Mouse (Mus musculus): ENCODE measurements around the gene Mrpl50.
"Not testable (repeated sequence)": the region's sequence is repeated elsewhere in the genome, so short reads cannot be mapped to it uniquely, and the experiment has no call there.

Mrpl50 gene

GRCm38 (mm10) chr4:49520572-49521340 lies at the start of gene Mrpl50, which contains the start of gene Zfp189:
Gene Mrpl50, minus strand, starts transcription at chr4:49521093.
Gene Zfp189, plus strand, starts transcription at chr4:49521176.
- peak; percentile 95 for ATAC-seq (ENCODE audit: low TSS enrichment)

- peak; percentile 100 for ATAC-seq (ENCODE audit: low TSS enrichment)
Observed at GRCm38 (mm10) chr4:49567613-49568012, 46.7 kb upstream of the Mrpl50 start.

DNA sequence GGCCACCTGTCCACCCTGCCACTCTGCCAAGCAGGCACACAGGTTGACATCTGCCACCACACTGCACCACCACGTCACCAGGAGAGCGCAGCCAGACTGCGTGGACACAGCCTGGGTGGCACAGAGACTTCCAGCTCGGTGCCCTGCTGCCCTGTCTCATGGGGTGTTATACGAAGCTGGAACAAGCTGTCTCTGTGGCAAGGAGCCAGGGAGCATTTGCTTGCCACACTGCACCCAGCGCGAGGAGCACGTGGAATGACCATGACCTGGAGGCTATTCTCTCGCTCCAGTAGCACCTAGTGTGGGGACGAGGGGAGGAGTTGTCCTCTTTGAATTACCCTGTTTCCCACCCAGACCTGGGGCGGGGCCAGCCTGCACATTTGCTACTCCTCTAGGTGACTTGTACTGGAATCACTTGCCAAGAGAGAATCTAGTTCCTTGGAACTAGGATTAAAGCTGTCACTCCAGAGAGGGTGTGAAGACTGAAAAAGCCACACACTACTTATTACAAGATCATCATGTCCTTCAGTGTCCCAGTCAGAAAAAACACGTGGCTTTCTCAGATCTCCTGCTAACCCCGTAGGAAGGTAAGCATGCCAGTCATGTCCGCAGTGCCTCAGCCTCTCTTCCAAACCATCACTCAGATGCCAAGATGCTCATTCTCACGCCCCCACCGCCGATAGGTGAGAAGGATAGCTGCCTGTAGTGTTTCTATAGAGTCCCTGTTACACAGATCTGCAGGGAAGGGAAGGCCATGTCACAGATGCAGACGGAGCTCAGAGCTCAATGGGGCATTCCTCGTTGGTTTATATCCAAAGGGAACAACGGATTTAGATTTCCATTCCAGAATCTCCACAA lies 39.3 kb upstream of the Mrpl50 start:
- ATAC-seq (ENCODE audit: low TSS enrichment), result peak; percentile 85

GRCm38 (mm10) chr4:49558181-49558580 lies 37.3 kb upstream of the Mrpl50 start:
- no peak for ATAC-seq (ENCODE audit: low TSS enrichment)

DNA sequence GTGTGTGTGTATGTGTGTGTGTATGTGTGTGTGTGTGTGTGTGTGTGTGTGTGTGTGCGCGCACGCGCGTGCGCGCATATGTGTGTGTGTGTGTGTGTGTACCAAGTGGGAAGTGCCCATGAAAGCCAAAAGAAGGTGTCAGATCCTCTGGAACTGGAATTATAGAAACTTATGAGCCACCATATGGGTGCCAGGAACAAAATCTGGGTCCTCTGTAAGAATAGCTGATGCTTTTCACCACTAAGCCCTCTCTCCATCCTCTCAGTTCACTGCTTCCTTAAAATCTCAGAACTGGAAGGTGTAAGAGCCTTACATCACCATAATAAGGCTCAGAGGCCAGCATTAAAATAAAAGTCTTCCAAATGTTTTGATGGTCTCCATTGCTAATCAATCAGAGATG lies 36.5 kb upstream of the Mrpl50 start:
- ATAC-seq (ENCODE audit: low TSS enrichment), result peak; percentile 53

DNA sequence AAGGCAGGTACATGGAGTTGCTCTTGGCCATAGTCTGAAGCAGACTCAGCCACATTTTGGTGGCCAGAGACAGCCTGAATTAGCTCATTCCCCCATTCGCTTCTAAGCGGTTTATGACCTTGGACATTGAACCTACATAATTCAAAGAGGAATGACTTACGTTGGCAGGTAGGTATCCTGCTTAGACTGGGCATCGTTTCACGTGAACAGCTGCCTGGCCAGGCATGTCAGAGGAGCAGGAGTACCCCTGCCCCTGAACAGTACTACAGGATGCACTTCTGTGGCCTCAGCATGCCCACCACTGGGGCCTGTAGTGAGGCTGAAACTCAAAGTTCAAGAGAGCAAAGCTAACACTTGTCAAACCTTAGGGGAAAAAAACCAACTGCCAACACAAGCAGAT lies 32.5 kb upstream of the Mrpl50 start:
- no peak for ATAC-seq (ENCODE audit: low TSS enrichment)

DNA sequence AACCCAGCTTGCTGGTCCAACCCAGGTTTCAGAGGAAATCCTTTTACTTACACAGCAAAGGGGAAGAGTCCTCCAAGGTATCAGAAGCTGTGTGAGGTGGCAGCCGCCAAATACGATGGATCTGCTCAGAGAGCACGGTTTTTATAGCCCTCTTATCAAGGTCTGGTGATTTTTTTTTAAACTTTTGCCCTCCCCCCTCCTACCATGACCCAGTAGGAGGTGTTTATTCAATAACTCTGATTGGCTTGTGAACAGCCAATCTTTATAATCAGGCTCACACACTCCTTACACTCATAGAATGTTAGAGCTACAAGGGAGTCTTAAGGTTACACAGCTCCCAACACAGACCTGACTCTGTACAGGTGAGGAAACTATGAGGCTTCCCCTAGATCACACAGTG lies 28.5 kb upstream of the Mrpl50 start, which contains the start of gene Aldob:
Gene Aldob, minus strand, starts transcription at position 164 of the 400 bp plus-strand sequence.
- no peak for ATAC-seq (ENCODE audit: low TSS enrichment)

GRCm38 (mm10) chr4:49547544-49548219 lies 26.8 kb upstream of the Mrpl50 start:
- no peak for ATAC-seq (ENCODE audit: low TSS enrichment)

- no peak for ATAC-seq (ENCODE audit: low TSS enrichment)
Observed at GRCm38 (mm10) chr4:49546873-49547543, 26.1 kb upstream of the Mrpl50 start.

DNA sequence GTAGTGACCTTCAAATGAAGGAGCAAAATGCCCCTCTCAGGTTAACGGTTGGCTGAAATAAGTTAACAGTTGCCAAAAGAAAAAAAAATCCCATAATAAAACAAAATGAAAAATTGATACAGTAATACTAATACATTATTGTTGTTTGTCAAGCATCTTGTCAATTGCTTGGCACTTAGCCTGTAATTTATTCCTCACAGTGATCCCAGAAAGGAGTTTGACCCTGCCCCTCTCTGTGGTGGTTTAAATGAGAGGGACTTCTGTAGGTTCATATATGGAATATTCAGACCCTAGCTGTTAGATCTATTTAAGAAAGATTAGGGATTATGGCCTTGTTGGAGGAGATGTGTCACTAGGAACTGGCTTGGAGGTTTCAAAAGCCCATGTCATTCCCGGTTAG lies 25.1 kb upstream of the Mrpl50 start:
- no peak for ATAC-seq (ENCODE audit: low TSS enrichment)

DNA sequence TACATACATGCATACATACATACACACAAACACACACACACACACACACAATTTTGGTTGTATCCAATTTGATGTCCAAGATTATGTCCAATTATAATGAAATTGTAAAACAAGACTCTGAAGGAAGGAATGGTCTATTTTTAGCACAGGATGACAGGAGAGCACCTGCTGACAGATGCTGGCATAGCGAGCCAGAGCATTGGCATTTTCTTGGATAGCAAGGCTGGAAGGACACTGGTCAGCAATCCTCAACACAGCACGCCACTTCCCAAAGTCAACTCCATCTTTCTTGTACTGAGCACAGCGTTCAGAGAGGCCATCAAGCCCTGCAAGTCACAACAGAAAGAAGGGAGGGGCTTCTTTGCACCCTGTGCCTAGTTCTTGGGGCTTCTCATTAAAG lies 20.1 kb upstream of the Mrpl50 start:
- ATAC-seq (ENCODE audit: low TSS enrichment), result no peak

DNA sequence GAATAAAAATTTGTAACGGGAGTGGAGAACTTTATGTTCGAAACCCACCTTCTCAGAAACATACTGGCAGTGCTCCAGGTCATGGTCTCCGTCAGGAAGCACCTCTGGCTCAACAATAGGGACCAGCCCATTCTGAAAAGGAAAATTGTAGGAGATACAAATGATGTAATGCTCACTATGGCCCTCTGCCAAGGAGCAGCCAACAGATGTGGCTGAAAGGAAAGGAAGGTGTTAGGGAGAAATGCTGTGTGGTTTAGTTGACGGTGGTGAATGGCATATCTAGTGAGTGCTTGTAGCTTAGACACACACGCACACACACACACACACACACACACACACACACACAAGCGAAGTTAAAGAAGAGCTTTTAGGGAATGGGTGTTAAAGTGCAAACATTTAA lies 18.8 kb upstream of the Mrpl50 start:
- ATAC-seq (ENCODE audit: low TSS enrichment), result no peak

GRCm38 (mm10) chr4:49536671-49537070 lies 15.8 kb upstream of the Mrpl50 start:
- ATAC-seq (ENCODE audit: low TSS enrichment), result 0 out of 2 replicates have a peak, but pooled peaks have one; percentile 31

DNA sequence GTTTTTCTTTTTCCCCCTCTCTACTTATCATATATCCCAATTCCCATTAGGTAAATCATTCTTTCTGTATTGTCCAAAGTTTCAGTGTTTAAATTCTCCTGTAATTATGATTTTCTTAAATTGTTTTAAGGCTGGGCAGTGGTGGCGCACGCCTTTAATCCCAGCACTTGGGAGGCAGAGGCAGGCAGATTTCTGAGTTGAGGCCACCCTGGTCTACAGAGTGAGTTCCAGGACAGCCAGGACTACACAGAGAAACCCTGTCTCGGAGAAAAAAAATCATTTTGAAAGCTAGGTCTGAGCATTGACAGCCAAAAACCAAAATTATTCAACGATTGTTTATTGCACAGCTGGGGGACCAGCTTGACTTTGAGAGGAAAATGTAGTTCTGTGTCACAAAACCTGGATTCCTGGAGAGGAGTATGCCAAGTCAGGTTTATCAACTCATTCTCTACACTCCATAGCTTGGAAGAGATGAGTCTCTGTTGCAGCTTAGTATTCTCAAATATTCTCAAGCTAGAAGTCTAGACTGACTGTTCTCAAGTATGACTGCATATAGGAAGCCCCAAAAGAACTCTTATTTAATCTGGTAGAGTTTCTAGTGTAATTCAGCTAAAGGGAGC lies 14.9 kb upstream of the Mrpl50 start:
- ATAC-seq (ENCODE audit: low TSS enrichment), result no peak

- no peak for ATAC-seq (ENCODE audit: low TSS enrichment)
Observed at GRCm38 (mm10) chr4:49535036-49535435, 14.1 kb upstream of the Mrpl50 start.

GRCm38 (mm10) chr4:49522576-49522975 lies 1.7 kb upstream of the Mrpl50 start:
- ATAC-seq (ENCODE audit: low TSS enrichment), result peak; percentile 83

- no peak; the same call in 1 of the 2 replicates for ATAC-seq (ENCODE audit: low TSS enrichment)
Observed at GRCm38 (mm10) chr4:49521346-49521745, 453 bp upstream of the Mrpl50 start.

- ATAC-seq (ENCODE audit: low TSS enrichment), result no peak
Observed at GRCm38 (mm10) chr4:49519476-49519875, 1.4 kb downstream of the Mrpl50 start.

DNA sequence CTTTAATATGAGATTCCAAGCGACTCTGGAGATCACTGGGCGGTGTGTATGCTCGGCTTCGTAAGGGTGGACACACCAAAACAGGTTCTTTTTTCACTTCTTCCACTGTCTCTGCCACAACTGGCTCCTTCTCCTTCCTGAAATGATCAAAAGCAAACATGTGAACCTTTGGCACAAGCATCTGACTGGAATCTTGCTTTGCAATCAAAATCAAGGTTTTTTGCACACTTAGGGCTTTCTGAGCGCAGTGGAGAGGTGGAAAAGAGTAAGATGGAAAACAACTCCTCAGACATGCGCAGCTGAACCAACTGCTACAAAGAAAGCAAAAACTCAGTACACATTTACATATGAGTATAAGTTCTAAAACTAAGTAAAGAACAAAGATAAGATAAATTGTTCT lies 6.5 kb downstream of the Mrpl50 start:
- no peak for ATAC-seq (ENCODE audit: low TSS enrichment)

DNA sequence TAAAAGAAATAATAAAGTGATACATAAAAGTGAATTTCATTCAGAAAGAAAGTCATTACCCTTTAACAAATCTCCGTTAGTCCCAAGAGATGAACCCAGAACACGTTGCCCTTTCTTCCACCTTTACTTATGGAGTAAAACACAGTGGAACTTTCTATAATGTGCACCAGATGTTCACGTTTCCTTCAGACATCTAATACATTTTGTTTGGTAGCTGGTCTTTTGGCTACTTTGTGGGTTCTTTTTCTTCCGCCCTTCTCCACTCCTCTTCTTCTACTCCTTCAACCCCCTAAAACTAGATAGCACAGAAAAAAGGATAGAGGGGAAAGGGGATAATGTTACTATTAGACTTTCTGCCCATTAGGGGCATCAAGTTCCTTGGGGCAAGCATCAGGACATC lies 8.3 kb downstream of the Mrpl50 start:
- no peak for ATAC-seq (ENCODE audit: low TSS enrichment)

GRCm38 (mm10) chr4:49510236-49510835 lies 10.6 kb downstream of the Mrpl50 start:
- ATAC-seq (ENCODE audit: low TSS enrichment), result not testable (repeated sequence)
